Mouse (Mus musculus): ENCODE data around the gene Krtap6-1. TPM values are rescaled to one million over a fixed set of nuclear protein-coding genes. Genes with fewer than 3 reads are reported as not detected.

The Krtap6-1 gene
- not detected in 2 replicates for polyA plus RNA-seq (2012; rRNA removed)

DNA sequence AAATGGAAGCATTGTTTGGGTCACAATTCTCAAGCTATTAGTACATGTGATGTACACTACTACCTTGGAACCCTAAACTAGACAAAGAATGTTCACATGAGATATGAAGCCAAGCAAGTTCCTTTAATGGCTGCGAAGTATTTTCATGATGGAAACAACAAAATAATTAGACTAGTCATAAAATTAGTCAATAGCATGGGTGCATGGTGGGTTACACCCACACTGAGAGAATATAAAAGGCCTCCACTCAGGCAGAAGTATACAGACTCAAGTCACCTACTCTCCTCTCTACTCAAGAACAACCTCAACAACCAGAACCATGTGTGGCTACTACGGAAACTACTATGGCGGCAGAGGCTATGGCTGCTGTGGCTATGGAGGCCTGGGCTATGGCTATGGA is at the start of gene Krtap6-1:
Gene Krtap6-1 (plus strand): TSS at position 301 of the 400 bp plus-strand sequence.

DNA sequence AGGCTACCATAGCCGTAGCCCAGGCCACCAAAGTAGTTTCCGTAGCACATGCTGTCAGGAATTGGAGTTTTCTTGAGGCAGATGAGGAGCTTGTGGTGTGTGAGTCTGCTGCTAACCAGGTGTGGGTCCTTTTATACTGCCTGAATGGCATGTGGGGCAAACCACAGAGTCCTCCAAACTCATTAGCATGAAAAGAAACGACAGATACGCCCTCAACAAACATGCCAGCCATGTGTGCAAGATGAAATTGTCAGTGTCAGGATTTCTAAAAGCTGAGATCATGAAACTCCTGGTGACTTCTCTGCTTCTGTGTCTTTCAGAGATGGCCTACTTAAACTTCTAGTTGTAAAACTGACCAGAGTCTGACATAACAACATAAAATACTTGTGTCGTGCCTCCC is 20.8 kb upstream of the Krtap6-1 start, which contains the start of gene Krtap22-2:
Gene Krtap22-2 (minus strand): TSS at position 101 of the 400 bp plus-strand sequence.

GRCm38 (mm10) chr16:89014984-89015383 is 16.5 kb upstream of the Krtap6-1 start, which contains the start of gene Gm10229:
Gene Gm10229 (plus strand): TSS chr16:89015284.

DNA sequence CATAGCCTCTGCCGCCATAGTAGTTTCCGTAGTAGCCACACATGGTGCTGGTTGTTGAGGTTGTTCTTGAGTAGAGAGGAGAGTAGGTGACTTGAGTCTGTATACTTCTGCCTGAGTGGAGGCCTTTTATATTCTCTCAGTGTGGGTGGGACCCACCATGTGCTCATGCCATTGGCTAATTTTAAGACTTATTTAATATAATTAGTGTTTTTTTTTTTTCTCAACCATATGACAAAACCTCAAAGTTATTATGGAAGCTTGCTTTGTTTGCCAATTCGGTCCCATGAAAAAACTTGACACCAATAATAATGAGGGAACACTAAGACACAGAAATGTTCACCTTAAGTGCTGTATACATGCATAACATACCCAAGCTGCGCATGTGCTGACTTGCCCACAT is 9.9 kb downstream of the Krtap6-1 start, which contains the start of gene Gm10228:
Gene Gm10228 (minus strand): TSS at position 101 of the 400 bp plus-strand sequence.

DNA sequence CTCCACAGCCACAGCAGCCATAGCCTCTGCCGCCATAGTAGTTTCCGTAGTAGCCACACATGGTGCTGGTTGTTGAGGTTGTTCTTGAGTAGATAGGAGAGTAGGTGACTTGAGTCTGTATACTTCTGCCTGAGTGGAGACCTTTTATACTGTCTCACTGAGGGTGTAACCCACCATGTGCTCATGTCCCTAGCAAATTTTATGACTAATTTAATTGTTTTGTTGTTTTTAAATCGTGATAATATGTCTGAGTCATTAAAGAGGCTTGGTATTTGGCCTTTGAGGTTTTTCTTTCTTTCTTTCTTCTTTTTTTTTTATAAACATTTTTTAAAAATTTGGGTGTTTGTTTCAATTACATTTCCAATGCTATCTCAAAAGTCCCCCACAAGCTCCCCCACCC is 16.3 kb downstream of the Krtap6-1 start, which contains the start of gene Krtap6-5:
Gene Krtap6-5 (minus strand): TSS at position 101 of the 400 bp plus-strand sequence.

GRCm38 (mm10) chr16:89063902-89064301 is 32.4 kb downstream of the Krtap6-1 start, which contains the start of gene 1110025L11Rik:
Gene 1110025L11Rik (minus strand): TSS chr16:89064002.

Other genes with a start within 250 kb of the Krtap6-1 start
- gene Gm20741, start 219.5 kb upstream of the Krtap6-1 start, polyA plus RNA-seq (2012; rRNA removed): not detected in 2 replicates
- not detected in 2 replicates for gene Krtap15, start 211.5 kb upstream of the Krtap6-1 start, polyA plus RNA-seq (2012; rRNA removed)
- gene Krtap14, start 205.6 kb upstream of the Krtap6-1 start, polyA plus RNA-seq (2012; rRNA removed): not detected in 2 replicates
- gene Krtap19-1, start 162.3 kb upstream of the Krtap6-1 start, polyA plus RNA-seq (2012; rRNA removed): not detected in 2 replicates
- gene Krtap19-2, start 157.4 kb upstream of the Krtap6-1 start, polyA plus RNA-seq (2012; rRNA removed): not detected in 2 replicates
- gene Krtap19-3, start 153.7 kb upstream of the Krtap6-1 start, polyA plus RNA-seq (2012; rRNA removed): not detected in 2 replicates
- gene Krtap19-4, start 146.6 kb upstream of the Krtap6-1 start, polyA plus RNA-seq (2012; rRNA removed): not detected in 2 replicates
- not detected in 2 replicates for gene Krtap19-5, start 135.2 kb upstream of the Krtap6-1 start, polyA plus RNA-seq (2012; rRNA removed)
- not detected in 2 replicates for gene Krtap19-9b, start 99.4 kb upstream of the Krtap6-1 start, polyA plus RNA-seq (2012; rRNA removed)
- gene Krtap16-3, start 68.8 kb upstream of the Krtap6-1 start, polyA plus RNA-seq (2012; rRNA removed): not detected in 2 replicates
- not detected in 2 replicates for gene Krtap22-2, start 20.9 kb upstream of the Krtap6-1 start, polyA plus RNA-seq (2012; rRNA removed)
- gene Gm10229, start 16.4 kb upstream of the Krtap6-1 start, polyA plus RNA-seq (2012; rRNA removed): not detected in 2 replicates
- not detected in 2 replicates for gene Gm10228, start 9.8 kb downstream of the Krtap6-1 start, polyA plus RNA-seq (2012; rRNA removed)
- gene Krtap6-5, start 16.2 kb downstream of the Krtap6-1 start, polyA plus RNA-seq (2012; rRNA removed): not detected in 2 replicates
- gene 1110025L11Rik, start 32.3 kb downstream of the Krtap6-1 start, polyA plus RNA-seq (2012; rRNA removed): not detected in 2 replicates
- gene Krtap6-3, start 52.3 kb downstream of the Krtap6-1 start, polyA plus RNA-seq (2012; rRNA removed): not detected in 2 replicates
- not detected in 2 replicates for gene Gm6358, start 109.2 kb downstream of the Krtap6-1 start, polyA plus RNA-seq (2012; rRNA removed)
- gene Gm10061, start 119.4 kb downstream of the Krtap6-1 start, polyA plus RNA-seq (2012; rRNA removed): not detected in 2 replicates
- gene Gm9789, start 126.3 kb downstream of the Krtap6-1 start, polyA plus RNA-seq (2012; rRNA removed): not detected in 2 replicates
- gene Gm7735, start 137.8 kb downstream of the Krtap6-1 start, polyA plus RNA-seq (2012; rRNA removed): not detected in 2 replicates
- gene 1110057P08Rik, start 143.0 kb downstream of the Krtap6-1 start, polyA plus RNA-seq (2012; rRNA removed): not detected in 2 replicates
- not detected in 2 replicates for gene Krtap20-2, start 174.2 kb downstream of the Krtap6-1 start, polyA plus RNA-seq (2012; rRNA removed)